Mouse (Mus musculus) 416B (cell line): ENCODE data around the gene Zfp322a.

Experiments
- DNase-seq: peaks from one replicate; pipeline ENCODE4 v3.0.0; 2011; ENCODE audit warnings: low read depth

Gene Zfp322a

GRCm38 (mm10) chr13:23317305-23317889, 51.6 kb downstream of the Zfp322a start:
- peak; percentile 11 for DNase-seq

GRCm38 (mm10) chr13:23312909-23313669, 55.9 kb downstream of the Zfp322a start:
- DNase-seq = no peak

GRCm38 (mm10) chr13:23310036-23310435, 59.0 kb downstream of the Zfp322a start:
- no peak for DNase-seq

GRCm38 (mm10) chr13:23309495-23310011, 59.5 kb downstream of the Zfp322a start:
- no peak for DNase-seq

GRCm38 (mm10) chr13:23308639-23309307, 60.2 kb downstream of the Zfp322a start:
- DNase-seq = peak; percentile 14

- DNase-seq = peak; percentile 21
Observed at GRCm38 (mm10) chr13:23307069-23307814, 61.8 kb downstream of the Zfp322a start.

GRCm38 (mm10) chr13:23306707-23307068, 62.3 kb downstream of the Zfp322a start:
- DNase-seq = no peak
